Mouse (Mus musculus): Measurements from ENCODE around the gene Sh3bp4. TPM values are rescaled to one million over a fixed set of nuclear protein-coding genes. Genes with fewer than 3 reads are reported as not detected.

Gene Sh3bp4
- polyA plus RNA-seq, 1 experiment: 3.2 TPM

DNA sequence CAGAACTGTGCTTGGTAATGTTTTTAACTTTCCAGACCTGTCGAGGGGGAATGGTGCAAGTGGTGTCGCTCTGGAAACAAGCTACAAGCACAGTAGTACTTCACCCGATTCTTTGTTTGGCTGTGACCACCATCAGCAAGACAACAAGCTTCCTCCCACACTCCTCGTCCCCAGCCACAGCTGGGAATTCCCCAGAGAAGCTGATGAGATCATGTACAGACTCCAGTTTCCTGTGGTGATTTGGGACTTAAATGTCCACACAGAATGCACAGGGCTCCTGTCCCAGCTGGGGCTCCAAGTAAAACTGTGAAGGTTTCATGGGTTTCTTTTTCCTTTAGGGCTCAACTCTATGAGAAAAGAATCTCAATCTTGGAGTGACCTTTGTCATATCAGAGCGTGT is 28.9 kb upstream of the Sh3bp4 start:
- no peak for TF ChIP-seq POLR2A (IDR thresholded peaks at IDR 0.05; ENCODE audit: borderline replicate concordance, low read depth, low read length)

DNA sequence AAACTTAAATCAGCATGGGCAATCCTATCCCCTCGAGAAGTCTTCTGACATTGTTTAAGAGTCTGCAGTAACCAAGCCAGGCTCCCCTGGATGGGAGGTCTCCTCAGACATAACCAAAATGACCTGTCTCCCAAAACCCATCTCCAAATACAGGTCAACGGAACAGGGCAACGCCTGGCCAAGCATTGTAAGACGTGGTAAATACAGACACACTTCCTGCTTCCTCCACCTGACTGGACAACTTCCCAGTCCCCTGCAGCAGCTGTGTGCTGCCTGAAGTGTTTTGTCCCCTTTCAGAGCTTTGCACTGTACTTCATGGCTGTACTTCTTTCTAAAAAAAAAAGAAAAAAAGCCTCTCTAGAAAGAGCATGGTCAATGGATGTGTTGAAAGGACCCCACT is 28.1 kb upstream of the Sh3bp4 start:
- Histone ChIP-seq H3K27ac (ENCODE audit: insufficient read depth, low read depth, low read length) (no peak overlapping the region), H3K4me3 (ENCODE audit: insufficient read depth, low read length) (no peak overlapping the region), H3K4me1 (ENCODE audit: control insufficient read depth, insufficient read depth, low read length) (peaks cover 21% of the 10 kb centered on the region)
- TF ChIP-seq CTCF (IDR thresholded peaks at IDR 0.05; ENCODE audit: low read depth, low read length) (no peak), POLR2A (IDR thresholded peaks at IDR 0.05; ENCODE audit: borderline replicate concordance, low read depth, low read length) (no peak)

More for the DNA sequence above, 28.9 kb upstream of the Sh3bp4 start:
- no peak overlapping the region for H3K4me3 ChIP-seq (ENCODE audit: insufficient read depth, low read length)
- no peak overlapping the region for H3K27ac ChIP-seq (ENCODE audit: insufficient read depth, low read depth, low read length)
- peaks cover 21% of the 10 kb centered on the region for H3K4me1 ChIP-seq (ENCODE audit: control insufficient read depth, insufficient read depth, low read length)

DNA sequence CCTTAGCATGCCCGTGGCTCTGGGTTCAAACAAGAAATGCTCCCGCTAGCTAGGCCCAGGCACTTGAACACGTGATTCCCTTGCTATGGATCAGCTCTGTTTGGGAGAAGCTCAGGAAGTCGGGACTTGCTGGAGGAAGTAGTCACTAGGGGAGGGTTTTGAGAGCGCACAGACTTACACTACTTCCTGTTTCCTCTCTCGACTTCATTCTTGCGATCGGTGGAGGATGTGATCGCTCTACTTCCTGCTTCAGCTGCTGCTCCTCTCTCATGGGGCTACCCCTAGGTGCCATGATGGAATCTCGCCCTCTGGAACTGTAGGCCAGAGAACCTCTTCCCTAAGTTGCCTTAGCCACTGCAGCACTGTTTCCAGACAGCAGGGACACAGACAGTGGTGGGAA is 27.3 kb upstream of the Sh3bp4 start:
- Histone ChIP-seq H3K4me1 (ENCODE audit: control insufficient read depth, insufficient read depth, low read length) (peaks cover 21% of the 10 kb centered on the region), H3K27ac (ENCODE audit: insufficient read depth, low read depth, low read length) (no peak overlapping the region), H3K4me3 (ENCODE audit: insufficient read depth, low read length) (no peak overlapping the region)
- TF ChIP-seq CTCF (IDR thresholded peaks at IDR 0.05; ENCODE audit: low read depth, low read length) (no peak), POLR2A (IDR thresholded peaks at IDR 0.05; ENCODE audit: borderline replicate concordance, low read depth, low read length) (no peak)

DNA sequence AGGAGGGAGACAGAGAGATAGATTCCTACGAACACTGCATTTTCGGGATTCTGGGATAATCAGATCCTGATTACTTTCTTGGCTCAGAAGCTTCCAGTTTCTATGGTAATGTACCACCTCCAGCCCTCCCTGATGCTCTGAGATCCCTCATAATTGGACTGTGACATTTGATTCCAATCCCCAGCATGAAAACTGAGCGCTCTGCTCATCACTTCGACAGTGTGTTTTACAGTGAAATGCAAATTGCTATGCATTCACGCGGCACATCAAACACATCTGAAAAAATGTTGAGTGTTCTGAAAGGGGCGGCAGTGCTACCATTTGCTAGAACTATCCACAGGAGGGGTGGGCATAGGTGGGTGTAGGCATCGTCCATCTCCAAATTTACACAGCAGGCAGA is 24.8 kb upstream of the Sh3bp4 start:
- TF ChIP-seq POLR2A (IDR thresholded peaks at IDR 0.05; ENCODE audit: borderline replicate concordance, low read depth, low read length): no peak
- no peak for TF ChIP-seq CTCF (IDR thresholded peaks at IDR 0.05; ENCODE audit: low read depth, low read length)
- Histone ChIP-seq H3K27ac (ENCODE audit: insufficient read depth, low read depth, low read length) (no peak overlapping the region), H3K4me1 (ENCODE audit: control insufficient read depth, insufficient read depth, low read length) (peaks cover 17% of the 10 kb centered on the region), H3K4me3 (ENCODE audit: insufficient read depth, low read length) (no peak overlapping the region)

DNA sequence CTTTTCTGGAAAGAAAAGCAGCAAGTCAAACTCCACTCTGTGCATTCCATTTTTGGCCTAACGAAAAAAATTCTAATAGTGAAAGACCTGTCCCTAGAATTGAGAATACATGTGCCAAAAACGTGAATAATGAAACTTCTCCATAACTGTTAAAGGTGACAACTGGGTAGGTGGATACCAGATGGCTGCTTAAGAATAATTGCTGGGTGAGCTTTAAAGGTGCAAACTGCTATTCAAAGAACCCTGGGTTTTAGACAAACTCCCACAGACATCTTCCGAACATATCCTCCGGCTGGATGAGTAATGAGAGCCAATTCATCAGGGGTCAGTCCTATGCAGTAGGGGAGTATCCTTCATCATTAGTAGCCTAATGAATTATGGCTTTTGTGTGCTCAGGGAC is 20.7 kb upstream of the Sh3bp4 start:
- Histone ChIP-seq H3K4me1 (ENCODE audit: control insufficient read depth, insufficient read depth, low read length) (no peaks in the 10 kb centered on the region), H3K27ac (ENCODE audit: insufficient read depth, low read depth, low read length) (no peak overlapping the region), H3K4me3 (ENCODE audit: insufficient read depth, low read length) (no peak overlapping the region)
- TF ChIP-seq CTCF (IDR thresholded peaks at IDR 0.05; ENCODE audit: low read depth, low read length): no peak
- no peak for TF ChIP-seq POLR2A (IDR thresholded peaks at IDR 0.05; ENCODE audit: borderline replicate concordance, low read depth, low read length)

DNA sequence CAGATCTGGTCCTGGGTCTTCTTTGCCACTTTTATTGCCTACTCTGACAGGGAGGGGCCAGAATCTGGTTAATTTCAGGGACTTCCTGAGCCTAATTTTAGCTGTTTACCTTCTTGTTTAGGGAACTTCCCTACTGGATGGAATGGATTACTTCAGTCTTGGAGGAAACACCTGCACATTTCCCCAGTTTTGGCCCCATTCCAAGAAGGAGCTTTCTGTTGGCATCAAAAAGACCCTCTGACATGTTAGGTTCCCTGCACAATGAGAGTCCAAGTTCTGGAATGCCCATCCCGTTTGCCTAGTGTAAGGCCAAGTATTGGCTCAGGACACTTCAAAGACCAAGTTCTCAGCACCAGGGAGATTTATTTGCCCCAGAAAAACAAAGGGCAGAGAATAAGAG is 14.0 kb upstream of the Sh3bp4 start:
- no peak overlapping the region for H3K4me3 ChIP-seq (ENCODE audit: insufficient read depth, low read length)
- TF ChIP-seq POLR2A (IDR thresholded peaks at IDR 0.05; ENCODE audit: borderline replicate concordance, low read depth, low read length): no peak
- TF ChIP-seq CTCF (IDR thresholded peaks at IDR 0.05; ENCODE audit: low read depth, low read length): no peak

DNA sequence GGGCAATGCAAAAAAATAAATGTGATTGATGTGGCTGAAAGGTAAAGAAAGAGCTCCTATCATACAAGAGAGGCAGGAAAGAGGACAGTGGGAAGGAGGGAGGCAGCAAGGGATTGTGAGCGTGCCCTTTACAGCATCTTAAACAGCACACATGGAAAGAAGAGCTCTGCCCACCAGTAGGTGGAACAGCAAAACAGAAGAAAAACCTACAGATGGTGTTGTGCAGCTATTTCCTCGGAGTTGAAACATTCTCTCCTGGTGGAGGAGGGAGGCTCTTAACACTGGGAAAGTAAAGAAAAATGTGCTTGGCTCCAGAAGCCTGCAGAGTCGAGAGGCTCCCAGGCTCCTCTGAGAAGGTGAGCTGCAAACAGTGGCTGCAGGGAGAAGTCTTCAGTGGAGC is 12.8 kb upstream of the Sh3bp4 start:
- Histone ChIP-seq H3K4me1 (ENCODE audit: control insufficient read depth, insufficient read depth, low read length) (no peaks in the 10 kb centered on the region), H3K27ac (ENCODE audit: insufficient read depth, low read depth, low read length) (no peak overlapping the region), H3K4me3 (ENCODE audit: insufficient read depth, low read length) (no peak overlapping the region)
- TF ChIP-seq POLR2A (IDR thresholded peaks at IDR 0.05; ENCODE audit: borderline replicate concordance, low read depth, low read length): no peak
- TF ChIP-seq CTCF (IDR thresholded peaks at IDR 0.05; ENCODE audit: low read depth, low read length): no peak

More for the DNA sequence above, 14.0 kb upstream of the Sh3bp4 start:
- Histone ChIP-seq H3K27ac (ENCODE audit: insufficient read depth, low read depth, low read length) (no peak overlapping the region), H3K4me1 (ENCODE audit: control insufficient read depth, insufficient read depth, low read length) (no peaks in the 10 kb centered on the region)

DNA sequence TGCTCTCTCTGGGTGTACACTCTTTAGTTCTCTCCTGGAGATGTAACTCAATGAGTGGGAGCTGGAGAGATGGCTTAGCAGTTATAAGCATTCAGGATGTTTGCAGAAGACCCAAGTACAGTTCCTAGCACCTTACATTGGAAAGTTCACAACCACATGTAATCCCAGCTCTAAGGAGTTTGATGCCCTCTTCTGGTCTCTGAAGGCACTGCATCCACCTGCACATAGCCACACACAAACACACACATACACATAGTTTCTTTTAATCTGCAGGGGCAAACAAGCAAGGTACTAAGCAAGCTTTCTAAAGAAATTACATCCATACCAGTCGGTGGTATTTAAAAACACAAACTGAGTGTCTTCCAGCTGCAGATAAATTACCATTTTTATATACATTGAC is 12.2 kb upstream of the Sh3bp4 start:
- Histone ChIP-seq H3K4me1 (ENCODE audit: control insufficient read depth, insufficient read depth, low read length) (no peaks in the 10 kb centered on the region), H3K27ac (ENCODE audit: insufficient read depth, low read depth, low read length) (no peak overlapping the region), H3K4me3 (ENCODE audit: insufficient read depth, low read length) (no peak overlapping the region)
- no peak for TF ChIP-seq POLR2A (IDR thresholded peaks at IDR 0.05; ENCODE audit: borderline replicate concordance, low read depth, low read length)
- TF ChIP-seq CTCF (IDR thresholded peaks at IDR 0.05; ENCODE audit: low read depth, low read length): no peak

DNA sequence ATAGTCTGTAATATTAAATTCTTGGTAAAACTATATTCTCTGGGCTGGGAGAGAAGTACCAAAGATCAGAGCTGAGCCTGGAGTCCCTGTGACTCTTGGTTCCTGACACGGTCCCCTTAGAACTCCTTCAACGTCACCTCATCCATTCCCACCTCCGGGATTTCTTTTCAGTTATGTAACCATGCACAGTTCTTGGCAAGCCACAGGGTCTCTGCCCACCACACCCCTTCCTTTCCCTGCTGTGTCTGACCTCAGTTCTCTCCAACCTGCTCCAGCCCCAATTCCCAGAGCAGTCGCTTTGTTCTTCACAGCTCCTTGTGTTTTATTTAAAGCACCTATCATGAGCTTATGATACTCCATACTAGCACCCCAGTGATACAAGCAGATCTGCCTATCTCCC is 7.2 kb upstream of the Sh3bp4 start:
- Histone ChIP-seq H3K4me1 (ENCODE audit: control insufficient read depth, insufficient read depth, low read length) (no peaks in the 10 kb centered on the region), H3K27ac (ENCODE audit: insufficient read depth, low read depth, low read length) (no peak overlapping the region), H3K4me3 (ENCODE audit: insufficient read depth, low read length) (no peak overlapping the region)
- no peak for TF ChIP-seq POLR2A (IDR thresholded peaks at IDR 0.05; ENCODE audit: borderline replicate concordance, low read depth, low read length)
- TF ChIP-seq CTCF (IDR thresholded peaks at IDR 0.05; ENCODE audit: low read depth, low read length): no peak

DNA sequence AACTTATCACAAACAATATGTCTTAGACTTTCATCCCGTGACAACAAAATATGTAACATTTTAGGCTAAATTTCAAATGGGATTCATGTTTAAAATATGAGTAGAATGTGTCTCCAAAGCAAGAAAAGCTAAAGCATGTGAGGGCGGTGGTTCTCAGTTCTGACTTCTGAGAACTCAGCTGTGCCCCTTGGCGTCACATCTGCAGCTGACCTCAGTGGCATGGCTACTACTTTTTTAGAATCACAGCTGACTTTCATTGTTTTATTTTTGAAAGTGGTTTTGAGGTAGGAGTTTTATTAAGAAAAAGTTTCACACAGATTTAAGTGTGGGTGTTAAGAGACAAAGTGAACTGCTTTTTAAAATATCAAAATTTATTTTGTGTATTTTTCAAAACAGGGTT is 6.4 kb upstream of the Sh3bp4 start:
- no peak overlapping the region for H3K27ac ChIP-seq (ENCODE audit: insufficient read depth, low read depth, low read length)
- TF ChIP-seq POLR2A (IDR thresholded peaks at IDR 0.05; ENCODE audit: borderline replicate concordance, low read depth, low read length): no peak
- TF ChIP-seq CTCF (IDR thresholded peaks at IDR 0.05; ENCODE audit: low read depth, low read length): no peak
- peaks cover 4% of the 10 kb centered on the region for H3K4me1 ChIP-seq (ENCODE audit: control insufficient read depth, insufficient read depth, low read length)
- H3K4me3 ChIP-seq (ENCODE audit: insufficient read depth, low read length): no peak overlapping the region

DNA sequence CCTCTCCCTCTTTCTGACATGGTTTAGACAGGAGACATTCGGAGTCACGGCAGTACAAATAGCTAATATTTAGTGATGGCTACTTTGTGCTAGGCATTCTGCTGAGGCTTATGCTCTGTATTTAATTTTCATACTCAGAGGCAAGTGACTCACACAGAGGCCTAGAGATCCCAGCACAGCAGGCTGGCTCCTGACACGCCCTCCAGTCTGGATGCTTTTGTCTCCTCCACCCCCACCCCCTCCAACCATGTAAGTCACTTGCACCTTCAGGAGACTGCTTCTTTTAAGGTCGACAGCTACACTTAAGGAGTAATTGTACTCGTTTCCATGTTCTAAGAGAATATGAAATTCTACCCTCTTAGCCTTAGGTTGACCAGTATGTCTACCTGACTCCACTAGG is 1.4 kb upstream of the Sh3bp4 start:
- TF ChIP-seq CTCF (IDR thresholded peaks at IDR 0.05; ENCODE audit: low read depth, low read length): no peak
- TF ChIP-seq POLR2A (IDR thresholded peaks at IDR 0.05; ENCODE audit: borderline replicate concordance, low read depth, low read length): no peak
- peaks cover 8% of the 10 kb centered on the region for H3K4me1 ChIP-seq (ENCODE audit: control insufficient read depth, insufficient read depth, low read length)
- H3K27ac ChIP-seq (ENCODE audit: insufficient read depth, low read depth, low read length): no peak overlapping the region

More for the DNA sequence above, 1.4 kb upstream of the Sh3bp4 start:
- H3K4me3 ChIP-seq (ENCODE audit: insufficient read depth, low read length): no peak overlapping the region

Measured in bone marrow macrophage, adult 2 months (primary cell).